ENCODE assay signal across 9 mouse cellular contexts in the genomic region with DNA sequence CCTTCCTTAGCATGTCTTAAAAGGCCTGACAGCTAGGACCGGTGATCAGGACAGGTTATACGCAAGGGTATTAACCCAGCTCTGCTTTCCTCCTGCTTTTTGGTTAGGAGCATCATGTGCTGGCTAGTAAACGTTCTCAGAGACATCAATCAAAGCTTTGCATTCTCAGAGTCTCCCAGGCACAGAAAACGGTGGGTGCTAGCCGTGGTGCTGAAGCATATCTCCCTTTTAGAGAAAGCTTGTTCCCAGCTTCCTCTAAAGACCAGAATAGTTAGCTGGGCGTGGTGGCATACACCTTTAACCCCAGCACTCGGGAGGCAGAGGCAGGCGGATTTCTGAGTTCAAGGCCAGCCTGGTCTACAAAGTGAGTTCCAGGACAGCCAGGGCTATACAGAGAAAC. TPM values are rescaled to one million over a fixed set of nuclear protein-coding genes. Genes with fewer than 3 reads are reported as not detected.
A peak's percentile ranks its signal among the peaks of the same experiment; 100 is the strongest.
DNase-seq lines count a peak whose midpoint lies in the region; ATAC-seq and TF ChIP-seq lines count a peak whose summit lies in the region.
"Had no signal": no experiment of that assay in that cellular context is flagged by ENCODE, and none has a peak within 500 bp of the region (broad histone marks: within the 10 kb centered on the region; RNA-seq: fewer than 3 reads in every experiment).

No protein-coding gene starts in this region.

- no peak overlapping the region for H3K27ac ChIP-seq in intestine, embryonic 14.5 days (ENCODE audit: low read depth)
- H3K27ac ChIP-seq in intestine, postnatal 0 days (ENCODE audit: low read depth, low read length): no peak overlapping the region
- H3K27ac ChIP-seq in limb, embryonic 14.5 days (replicated peaks; ENCODE audit: low read depth, low read length): no peak overlapping the region
- H3K27ac ChIP-seq: limb, embryonic 15.5 days had no signal

- peak; percentile 77 for DNase-seq in intestine, embryonic 14.5 days (ENCODE audit: low spot score)
- DNase-seq in ES-CJ7 (ENCODE audit: low read depth, low spot score): peak; percentile 70
- peak; percentile 70 for DNase-seq in adrenal gland, postnatal 14 days
- peak; percentile 74 for DNase-seq in limb, embryonic 14.5 days (ENCODE audit: low spot score)
- no peak for DNase-seq in right cerebral cortex, postnatal 25 days

- H3K9ac ChIP-seq in intestine, embryonic 14.5 days (ENCODE audit: low read length): no peak overlapping the region
- no peak overlapping the region for H3K9ac ChIP-seq in intestine, postnatal 0 days (ENCODE audit: low read depth, low read length)
- no peak overlapping the region for H3K9ac ChIP-seq in limb, embryonic 14.5 days (ENCODE audit: low read depth, low read length, severe bottlenecking)
- H3K9ac ChIP-seq: limb, embryonic 15.5 days had no signal

- WGBS in intestine, embryonic 14.5 days: 20% methylated on average over 8 of the region's 8 CpGs
- WGBS in intestine, postnatal 0 days: 10% methylated on average over 8 of the region's 8 CpGs
- 19% methylated on average over 8 of the region's 8 CpGs for WGBS in limb, embryonic 14.5 days

- H3K4me3 ChIP-seq in intestine, embryonic 14.5 days (ENCODE audit: low read depth, low read length): no peak overlapping the region
- H3K4me3 ChIP-seq in intestine, postnatal 0 days (ENCODE audit: low read depth, low read length): no peak overlapping the region
- no peak overlapping the region for H3K4me3 ChIP-seq in limb, embryonic 14.5 days (replicated peaks; ENCODE audit: low read length)
- H3K4me3 ChIP-seq: limb, embryonic 15.5 days had no signal

- no peaks in the 10 kb centered on the region for H3K9me3 ChIP-seq in intestine, embryonic 14.5 days (ENCODE audit: control insufficient read depth, low read length)
- no peaks in the 10 kb centered on the region for H3K9me3 ChIP-seq in intestine, postnatal 0 days (ENCODE audit: control insufficient read depth)
- H3K9me3 ChIP-seq in limb, embryonic 14.5 days (ENCODE audit: control insufficient read depth, low read length): no peaks in the 10 kb centered on the region
- H3K9me3 ChIP-seq: limb, embryonic 15.5 days had no signal

- H3K27me3 ChIP-seq in intestine, embryonic 14.5 days (replicated peaks; ENCODE audit: control insufficient read depth, insufficient read depth, low read length): no peaks in the 10 kb centered on the region; the same call in 1 of the 2 replicates
- H3K27me3 ChIP-seq in intestine, postnatal 0 days (replicated peaks; ENCODE audit: control insufficient read depth, insufficient read depth, low read length): no peaks in the 10 kb centered on the region
- H3K27me3 ChIP-seq in limb, embryonic 14.5 days (ENCODE audit: control insufficient read depth, insufficient read depth, low read length): peaks cover 22% of the 10 kb centered on the region; the same call in 1 of the 2 replicates

- no peaks in the 10 kb centered on the region for H3K4me1 ChIP-seq in intestine, embryonic 14.5 days (replicated peaks; ENCODE audit: control insufficient read depth, insufficient read depth, low read length)
- H3K4me1 ChIP-seq in intestine, postnatal 0 days (replicated peaks; ENCODE audit: control insufficient read depth, insufficient read depth, low read length): no peaks in the 10 kb centered on the region
- H3K4me1 ChIP-seq in limb, embryonic 14.5 days (ENCODE audit: control insufficient read depth, insufficient read depth, low read length): no peaks in the 10 kb centered on the region
- H3K4me1 ChIP-seq: limb, embryonic 15.5 days had no signal

- H3K36me3 ChIP-seq in intestine, embryonic 14.5 days (ENCODE audit: control insufficient read depth, insufficient read depth, low read length): no peaks in the 10 kb centered on the region
- no peaks in the 10 kb centered on the region for H3K36me3 ChIP-seq in intestine, postnatal 0 days (ENCODE audit: control insufficient read depth, insufficient read depth)
- H3K36me3 ChIP-seq in limb, embryonic 14.5 days (ENCODE audit: control insufficient read depth, insufficient read depth, low read length): no peaks in the 10 kb centered on the region
- H3K36me3 ChIP-seq: limb, embryonic 15.5 days had no signal

- no peak for TF ChIP-seq POLR2A in limb, embryonic 14.5 days (IDR thresholded peaks at IDR 0.05; ENCODE audit: borderline replicate concordance, extremely low read depth, insufficient read depth, insufficient read length)

- no peak for ATAC-seq in intestine, embryonic 14.5 days (replicated peaks; ENCODE audit: low FRiP score, low TSS enrichment, low read depth)
- ATAC-seq in intestine, postnatal 0 days: no peak
- no peak for ATAC-seq in limb, embryonic 14.5 days (ENCODE audit: low FRiP score, low read depth)
- no peak for ATAC-seq in megakaryocyte, adult 5-6 weeks (ENCODE audit: poor library complexity, severe bottlenecking)

- no peak overlapping the region for H3K4me2 ChIP-seq in intestine, embryonic 14.5 days (ENCODE audit: low read length)
- no peak overlapping the region for H3K4me2 ChIP-seq in intestine, postnatal 0 days (replicated peaks; ENCODE audit: low read depth)
- H3K4me2 ChIP-seq in limb, embryonic 14.5 days (replicated peaks; ENCODE audit: low read depth, low read length, severe bottlenecking): no peak overlapping the region
- H3K4me2 ChIP-seq: limb, embryonic 15.5 days had no signal

- no peak for TF ChIP-seq CTCF in intestine, postnatal 0 days (IDR thresholded peaks at IDR 0.05; ENCODE audit: low read depth)

RNA-seq across cellular contexts. Expression of a gene that starts 12.3 kb away (rescaled TPM):
- 2.5 and 2.7 TPM in 2 replicates for polyA plus RNA-seq in intestine, embryonic 14.5 days (2014; fragmentation: Nextera tagmentation; extraction: Ambion mirVana)
- polyA plus RNA-seq in intestine, postnatal 0 days (2015; fragmentation: Nextera tagmentation; extraction: Ambion mirVana): 6.2 and 7.3 TPM in 2 replicates
- total RNA-seq in adrenal gland, postnatal 14 days (2021): 3.1 and 8.4 TPM in 2 replicates
- polyA plus RNA-seq in limb, embryonic 14.5 days (2012; rRNA removed): 2.2 and 2.7 TPM in 2 replicates
- 1.1 and 1.7 TPM in 2 replicates for polyA plus RNA-seq in limb, embryonic 14.5 days (2014; fragmentation: Nextera tagmentation; extraction: Ambion mirVana)
- not detected in 2 replicates for total RNA-seq in megakaryocyte, adult 5-6 weeks (2015)
- not detected in 2 replicates for total RNA-seq in megakaryocyte, adult 5-6 weeks (2017)
- total RNA-seq: gastrocnemius, postnatal 4 days had no signal
